Mouse (Mus musculus) CH12.LX (cell line): ENCODE measurements around the gene Slc35e2. TPM values are rescaled to one million over a fixed set of nuclear protein-coding genes. Genes with fewer than 3 reads are reported as not detected.
A peak's percentile ranks its signal among the peaks of the same experiment; 100 is the strongest.

Source experiments
- DNase-seq: peaks from one replicate; pipeline ENCODE4 v3.0.0-alpha.2; 2013; ENCODE audit errors: extremely low read depth
- H3K27ac ChIP-seq: 2 replicates; pipeline ENCODE4 v1.5.1; 2012; ENCODE audit warnings: low read depth, mild to moderate bottlenecking, control low read depth, moderate library complexity; ENCODE audit not compliant: insufficient read depth
- H3K27me3 ChIP-seq: replicated peaks from 2 replicates; pipeline ENCODE3; 2012; ENCODE audit warnings: inconsistent platforms
- H3K36me3 ChIP-seq, 2 experiments: replicated peaks in 1 of 2; 2 replicates each; pipeline versions ENCODE3 to v1.6.1; 2012; ENCODE audit warnings: inconsistent platforms in 1 of 2, low read length in 1 of 2, mild to moderate bottlenecking in 1 of 2, mixed read lengths in 1 of 2, moderate library complexity in 1 of 2; ENCODE audit not compliant: control insufficient read depth in 1 of 2, insufficient read depth in 1 of 2
- H3K4me1 ChIP-seq, 2 experiments: 2 replicates each; pipeline ENCODE4 v1.6.1; 2012; ENCODE audit warnings: inconsistent platforms in 1 of 2, moderate library complexity in 1 of 2; ENCODE audit not compliant: insufficient read depth in 2 of 2, control insufficient read depth in 1 of 2
- H3K4me2 ChIP-seq: 2 replicates; pipeline ENCODE4 v1.6.1; 2012; ENCODE audit warnings: low read depth, mild to moderate bottlenecking, control low read depth; ENCODE audit not compliant: poor library complexity, insufficient read depth, severe bottlenecking
- H3K4me3 ChIP-seq, 3 experiments: fragments of 150-350 bp in 1 of 3; sonication (generic) in 1 of 3; replicated peaks in 1 of 3; 2 replicates each; pipeline versions ENCODE3 to v1.5.1; 2011 to 2012; ENCODE audit warnings: low read depth in 2 of 3, low read length in 2 of 3, mild to moderate bottlenecking in 2 of 3, moderate library complexity in 2 of 3, control low read depth in 1 of 3, improper control_type of control experiment in 1 of 3, inconsistent platforms in 1 of 3, mixed read lengths in 1 of 3; ENCODE audit not compliant: poor library complexity in 1 of 3
- H3K79me2 ChIP-seq: replicated peaks from 2 replicates; pipeline ENCODE4 v1.6.1; 2012; ENCODE audit warnings: mild to moderate bottlenecking, moderate library complexity; ENCODE audit not compliant: control insufficient read depth, poor library complexity, insufficient read depth, severe bottlenecking; ENCODE audit errors: extremely low read depth
- H3K9ac ChIP-seq: 2 replicates; pipeline ENCODE4 v1.6.1; 2012; ENCODE audit warnings: low read depth, mild to moderate bottlenecking, control low read depth, moderate library complexity; ENCODE audit not compliant: insufficient read depth
- H3K9me3 ChIP-seq: replicated peaks from 2 replicates; pipeline ENCODE3; 2012; ENCODE audit warnings: low read length, inconsistent platforms, mixed read lengths
- BHLHE40 ChIP-seq: IDR thresholded peaks from 2 replicates; pipeline ENCODE4 v1.6.1; 2011; ENCODE audit warnings: mild to moderate bottlenecking, low read depth, low read length, improper control_type of control experiment
- CHD1 ChIP-seq: IDR thresholded peaks from 2 replicates; pipeline ENCODE4 v1.6.1; 2012; ENCODE audit warnings: low read depth, low read length, improper control_type of control experiment, inconsistent platforms
- CHD2 ChIP-seq: IDR thresholded peaks from 2 replicates; pipeline ENCODE4 v1.6.1; 2011; ENCODE audit warnings: low read length, improper control_type of control experiment
- ELF1 ChIP-seq: IDR thresholded peaks from 2 replicates; pipeline ENCODE4 v1.6.1; 2014; ENCODE audit warnings: low read depth, mild to moderate bottlenecking, inconsistent platforms, low read length, improper control_type of control experiment
- EP300 ChIP-seq: IDR thresholded peaks from 2 replicates; pipeline ENCODE4 v1.6.1; 2011; ENCODE audit warnings: low read length, improper control_type of control experiment
- GABPA ChIP-seq: IDR thresholded peaks from 2 replicates; pipeline ENCODE4 v1.6.1; 2012; ENCODE audit warnings: low read depth, low read length, improper control_type of control experiment, inconsistent platforms; ENCODE audit not compliant: insufficient replicate concordance
- HCFC1 ChIP-seq: IDR thresholded peaks from 2 replicates; pipeline ENCODE4 v1.6.1; 2012; ENCODE audit warnings: low read depth, mild to moderate bottlenecking, inconsistent platforms, low read length, improper control_type of control experiment
- IRF4 ChIP-seq: IDR thresholded peaks from 2 replicates; pipeline ENCODE4 v1.6.1; 2014; ENCODE audit warnings: low read depth, mild to moderate bottlenecking, inconsistent platforms, low read length, improper control_type of control experiment
- MAX ChIP-seq: IDR thresholded peaks from 2 replicates; pipeline ENCODE4 v1.6.1; 2011; ENCODE audit warnings: low read length, improper control_type of control experiment
- MEF2A ChIP-seq: IDR thresholded peaks from 2 replicates; pipeline ENCODE4 v1.6.1; 2014; ENCODE audit warnings: low read depth, mild to moderate bottlenecking, inconsistent platforms, low read length, improper control_type of control experiment, borderline replicate concordance
- MXI1 ChIP-seq: IDR thresholded peaks from 2 replicates; pipeline ENCODE4 v1.6.1; 2011; ENCODE audit warnings: mild to moderate bottlenecking, low read depth, low read length, improper control_type of control experiment
- MYC ChIP-seq: IDR thresholded peaks from 2 replicates; pipeline ENCODE4 v1.6.1; 2011; ENCODE audit warnings: low read depth, mild to moderate bottlenecking, improper control_type of control experiment, low read length
- NELFE ChIP-seq: IDR thresholded peaks from 2 replicates; pipeline ENCODE4 v1.6.1; 2011; ENCODE audit warnings: low read depth, low read length, improper control_type of control experiment
- NRF1 ChIP-seq: IDR thresholded peaks from 2 replicates; pipeline ENCODE4 v1.6.1; 2014; ENCODE audit warnings: low read depth, mild to moderate bottlenecking, inconsistent platforms, low read length, improper control_type of control experiment, moderate library complexity
- POLR2A ChIP-seq: IDR thresholded peaks from 2 replicates; pipeline ENCODE4 v1.6.1; 2011; ENCODE audit warnings: low read depth, mild to moderate bottlenecking, improper control_type of control experiment, low read length
- POLR2AphosphoS2 ChIP-seq: IDR thresholded peaks from 2 replicates; pipeline ENCODE4 v1.6.1; 2011; ENCODE audit warnings: low read depth, low read length, improper control_type of control experiment
- RAD21 ChIP-seq: IDR thresholded peaks from 2 replicates; pipeline ENCODE4 v1.6.1; 2011; ENCODE audit warnings: low read depth, mild to moderate bottlenecking, low read length, improper control_type of control experiment, moderate library complexity
- RCOR1 ChIP-seq: conservative IDR thresholded peaks from 2 replicates; pipeline ENCODE4 v1.6.1; 2012; ENCODE audit warnings: low read depth, mild to moderate bottlenecking, inconsistent platforms, low read length, improper control_type of control experiment
- SIN3A ChIP-seq: IDR thresholded peaks from 2 replicates; pipeline ENCODE4 v1.6.1; 2012; ENCODE audit warnings: low read length, improper control_type of control experiment, inconsistent platforms
- SMC3 ChIP-seq: IDR thresholded peaks from 2 replicates; pipeline ENCODE4 v1.6.1; 2011; ENCODE audit warnings: low read depth, low read length, improper control_type of control experiment
- TBP ChIP-seq: conservative IDR thresholded peaks from 2 replicates; pipeline ENCODE4 v1.6.1; 2011; ENCODE audit warnings: low read depth, low read length, improper control_type of control experiment
- UBTF ChIP-seq: IDR thresholded peaks from 2 replicates; pipeline ENCODE4 v1.6.1; 2012; ENCODE audit warnings: low read depth, mild to moderate bottlenecking, inconsistent platforms, low read length, improper control_type of control experiment, moderate library complexity
- USF1 ChIP-seq: IDR thresholded peaks from 2 replicates; pipeline ENCODE4 v1.6.1; 2014; ENCODE audit warnings: low read depth, mild to moderate bottlenecking, inconsistent platforms, low read length, improper control_type of control experiment
- USF2 ChIP-seq: conservative IDR thresholded peaks from 2 replicates; pipeline ENCODE4 v1.6.1; 2011; ENCODE audit warnings: low read depth, low read length, improper control_type of control experiment
- ZC3H11A ChIP-seq: IDR thresholded peaks from 2 replicates; pipeline ENCODE4 v1.6.1; 2012; ENCODE audit warnings: low read depth, mild to moderate bottlenecking, inconsistent platforms, low read length, improper control_type of control experiment
- ZKSCAN1 ChIP-seq: IDR thresholded peaks from 2 replicates; pipeline ENCODE4 v1.6.1; 2012; ENCODE audit warnings: low read depth, inconsistent platforms, low read length, improper control_type of control experiment, borderline replicate concordance
- ZMIZ1 ChIP-seq: IDR thresholded peaks from 2 replicates; pipeline ENCODE4 v1.6.1; 2012; ENCODE audit warnings: low read depth, mild to moderate bottlenecking, inconsistent platforms, low read length, improper control_type of control experiment
- ZNF384 ChIP-seq: IDR thresholded peaks from 2 replicates; pipeline ENCODE4 v1.6.1; 2012; ENCODE audit warnings: low read depth, low read length, improper control_type of control experiment, inconsistent platforms
- dilution Hi-C: fragments of 300-500 bp; cut with MboI; formaldehyde crosslinking; loops from 2 replicates; pipeline ENCODE4 v1.14.3; 2020; ENCODE audit warnings: low sequenced_read_pairs; ENCODE audit not compliant: extremely low pct_unique_long_range_greater_than_20kb, extremely low pct_ligation_motif_present
- in situ Hi-C: fragments of 300-500 bp; cut with MboI; formaldehyde crosslinking; loops from 3 replicates; pipeline ENCODE4 v1.14.3; 2019; ENCODE audit warnings: low sequenced_read_pairs, low pct_ligation_motif_present, low pct_unique_long_range_greater_than_20kb, mixed read lengths
- polyA plus RNA-seq: library from polyadenylated mRNA; unstranded; fragments of >175 nt; gene quantifications from 2 replicates; pipeline ENCODE4 v1.2.1, GENCODE M21; 2012; ENCODE audit warnings: low read depth; ENCODE audit not compliant: insufficient read length
- total RNA-seq, 2 experiments: library from RNA; depleted of rRNA; stranded (reverse); fragments of 300-350 nt in 1 of 2; fragments of >200 nt in 1 of 2; gene quantifications; 2 replicates each; pipeline ENCODE4 v1.2.3; 2012 to 2014

The Slc35e2 gene
- total and polyA plus RNA-seq, 3 experiments, result 8.2 to 14.6 (median 9.9) TPM

DNA sequence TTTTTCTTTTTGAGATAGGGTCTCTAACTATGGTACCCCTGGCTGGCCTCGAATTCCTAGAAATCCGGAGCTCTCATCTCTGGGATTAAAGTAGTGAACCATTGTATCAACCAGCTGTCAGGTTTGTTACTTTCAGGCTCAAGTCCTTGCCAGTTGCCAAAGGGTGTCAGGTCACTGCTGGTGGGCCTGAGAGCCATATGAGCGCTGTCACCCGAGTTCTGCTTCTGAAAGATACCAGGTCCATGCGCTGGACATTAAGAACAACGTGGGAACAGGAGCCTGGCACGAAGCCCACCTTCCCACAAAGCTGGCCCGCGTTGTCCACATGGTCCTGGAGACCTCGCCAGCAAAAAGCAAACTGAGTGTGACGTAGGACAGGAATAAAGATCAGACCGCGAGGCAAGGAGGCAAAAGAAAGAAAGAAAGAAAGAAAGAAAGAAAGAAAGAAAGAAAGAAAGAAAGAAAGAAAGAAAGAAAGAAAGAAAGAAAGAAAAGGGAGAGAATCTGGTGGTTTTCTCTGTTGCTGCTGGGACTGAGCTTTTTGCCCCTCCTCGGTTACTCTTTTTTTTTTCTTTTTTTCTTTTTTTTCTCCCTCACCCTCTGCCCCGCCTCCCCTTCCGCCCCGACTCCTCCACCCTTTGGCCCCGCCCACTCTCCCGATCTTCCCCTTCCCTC, 38.4 kb upstream of the Slc35e2 start:
- Histone ChIP-seq H3K27me3 (no peaks in the 10 kb centered on the region), H3K79me2 (peaks cover 40% of the 10 kb centered on the region), H3K9ac (peak overlapping the region; percentile 83), H3K4me3 (peak overlapping the region; percentile 34 to 58 (median 46)), H3K27ac (peak overlapping the region; percentile 88), H3K9me3 (no peaks in the 10 kb centered on the region), H3K4me1 (peaks cover 21 to 77% of the 10 kb centered on the region in 2 experiments), H3K36me3 (peaks cover 24 to 43% of the 10 kb centered on the region in 2 experiments), H3K4me2 (peak overlapping the region; percentile 87)
- in situ Hi-C loops (loop anchor here (10.0 kb wide), 1 partner anchor 48 kb away; no protein-coding TSS in a partner anchor), dilution Hi-C loops (no loop called here)
- peak; percentile 27 for DNase-seq
- TF ChIP-seq RCOR1 (no peak), MEF2A (no peak), CHD1 (0 out of 2 replicates have a peak, but pooled peaks have one; percentile 9), MAX (peak; percentile 51; the same call in 1 of the 2 replicates), POLR2AphosphoS2 (0 out of 2 replicates have a peak, but pooled peaks have one; percentile 37), ZNF384 (peak; percentile 97), MYC (peak; percentile 50; the same call in 1 of the 2 replicates), TBP (0 out of 2 replicates have a peak, but pooled peaks have one; percentile 21), MXI1 (no peak)

DNA sequence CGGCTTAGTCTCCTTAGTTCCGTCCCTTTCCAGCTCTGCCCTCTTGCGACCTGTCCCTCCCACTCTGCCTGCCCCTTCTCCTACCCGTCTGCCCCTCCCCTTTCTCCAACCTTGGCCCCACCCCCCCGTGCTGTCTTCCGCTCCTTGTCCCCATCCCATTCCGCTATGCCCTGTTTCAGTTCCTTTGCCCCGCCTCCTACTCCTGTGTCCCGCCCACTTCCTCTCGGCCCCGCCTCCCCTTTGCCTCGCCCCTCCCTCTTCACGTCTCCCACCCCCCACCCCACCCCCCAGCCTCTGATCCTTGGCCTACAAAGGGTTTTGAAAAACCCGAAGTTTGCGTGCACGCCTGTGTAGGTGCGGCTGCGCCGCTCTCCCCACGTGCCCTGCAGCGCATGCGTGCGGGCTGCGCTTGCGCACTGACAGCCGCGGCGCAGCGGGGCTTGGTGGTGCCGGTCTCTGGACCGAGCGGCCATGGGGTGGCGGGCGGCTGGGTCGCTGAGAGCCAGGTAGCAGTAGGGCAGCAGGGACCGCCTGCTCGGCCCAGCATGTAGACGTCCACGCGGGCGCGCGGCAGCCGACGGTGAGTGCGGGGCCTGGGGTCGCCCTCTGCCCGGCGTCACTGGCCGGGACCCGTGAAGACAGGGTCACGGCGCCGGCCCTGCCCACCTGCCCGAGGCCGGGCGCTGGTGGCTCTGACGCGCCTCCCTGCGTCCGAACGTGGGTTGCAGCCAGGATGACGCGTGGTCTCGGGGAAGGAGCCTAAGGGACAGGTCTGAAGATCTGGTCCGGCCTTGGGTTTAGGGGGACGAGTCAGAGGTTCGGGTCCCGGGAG, 37.6 kb upstream of the Slc35e2 start:
- no peaks in the 10 kb centered on the region for H3K27me3 ChIP-seq
- peak; percentile 98 for DNase-seq
- TF ChIP-seq GABPA, result no peak
- TF ChIP-seq NELFE, result peak; percentile 97
- peak; percentile 93 for TF ChIP-seq BHLHE40
- peak; percentile 95 for TF ChIP-seq MXI1
- TF ChIP-seq ELF1, result peak; percentile 75
- peak; percentile 61 for TF ChIP-seq IRF4
- peak; percentile 82 for TF ChIP-seq POLR2AphosphoS2
- no peak; the same call in 1 of the 2 replicates for TF ChIP-seq RCOR1
- TF ChIP-seq ZC3H11A, result no peak
- peak; percentile 88 for TF ChIP-seq USF1
- TF ChIP-seq ZMIZ1, result peak; percentile 54; the same call in 1 of the 2 replicates
- peak; percentile 88 for TF ChIP-seq POLR2A
- TF ChIP-seq UBTF, result peak; percentile 73; the same call in 1 of the 2 replicates
- TF ChIP-seq RAD21, result peak; percentile 57
- no peak for TF ChIP-seq ZKSCAN1
- TF ChIP-seq CHD2, result peak; percentile 44
- peak; percentile 93 for TF ChIP-seq NRF1
- TF ChIP-seq SIN3A, result peak; percentile 80
- no peak for TF ChIP-seq ZNF384
- peak; percentile 76 for TF ChIP-seq HCFC1
- no peak for TF ChIP-seq EP300
- TF ChIP-seq USF2, result peak; percentile 68
- peak; percentile 68 for TF ChIP-seq SMC3
- TF ChIP-seq CHD1, result no peak

More for the DNA sequence above, 37.6 kb upstream of the Slc35e2 start:
- H3K27ac ChIP-seq, result peak overlapping the region; percentile 89
- peaks cover 21 to 76% of the 10 kb centered on the region in 2 experiments for H3K4me1 ChIP-seq
- peak overlapping the region; percentile 87; the same call in 1 of the 2 replicates for H3K4me2 ChIP-seq
- H3K79me2 ChIP-seq, result peaks cover 42% of the 10 kb centered on the region
- H3K36me3 ChIP-seq, result peaks cover 19 to 38% of the 10 kb centered on the region in 2 experiments
- H3K9me3 ChIP-seq, result no peaks in the 10 kb centered on the region
- dilution Hi-C loops, result no loop called here
- peak overlapping the region; percentile 76 to 88 (median 81) for H3K4me3 ChIP-seq
- in situ Hi-C loops, result loop anchor here (10.0 kb wide), 1 partner anchor 49 kb away; no protein-coding TSS in a partner anchor
- H3K9ac ChIP-seq, result peak overlapping the region; percentile 91
